Mouse (Mus musculus): ENCODE results near the gene Nosip. TPM values are rescaled to one million over a fixed set of nuclear protein-coding genes. Genes with fewer than 3 reads are reported as not detected.

Gene Nosip
- total RNA-seq, 1 experiment = 94.2 TPM

DNA sequence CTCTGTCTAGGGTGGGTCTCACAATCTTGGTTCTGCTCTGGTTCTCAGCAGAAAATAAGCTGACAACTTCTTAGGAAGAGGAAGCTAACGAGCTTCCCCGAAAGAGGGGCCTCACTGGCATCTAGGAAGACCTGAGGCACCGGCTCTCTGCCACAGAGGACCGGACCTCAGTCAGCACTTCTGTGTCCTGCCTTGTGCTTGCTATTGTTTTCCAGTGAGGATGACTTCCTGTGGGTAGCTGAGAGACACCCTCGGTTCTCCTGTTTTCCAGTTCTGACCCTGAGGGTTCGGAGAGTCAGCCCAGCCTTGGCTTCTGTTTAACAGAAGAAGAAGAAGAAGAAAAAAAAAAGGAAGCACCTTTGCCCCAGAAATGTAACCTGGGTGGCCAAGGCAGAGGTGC is 35.2 kb downstream of the Nosip start:
- no peak for TF ChIP-seq CHD2 (IDR thresholded peaks at IDR 0.05; ENCODE audit: low read depth, low read length)
- no peak for TF ChIP-seq ZC3H11A (IDR thresholded peaks at IDR 0.05; ENCODE audit: borderline replicate concordance, low read depth, low read length)
- TF ChIP-seq MAFK (IDR thresholded peaks at IDR 0.05; ENCODE audit: insufficient read depth, low read depth, low read length) = no peak
- no peak for TF ChIP-seq ZNF384 (IDR thresholded peaks at IDR 0.05; ENCODE audit: low read depth, low read length)

DNA sequence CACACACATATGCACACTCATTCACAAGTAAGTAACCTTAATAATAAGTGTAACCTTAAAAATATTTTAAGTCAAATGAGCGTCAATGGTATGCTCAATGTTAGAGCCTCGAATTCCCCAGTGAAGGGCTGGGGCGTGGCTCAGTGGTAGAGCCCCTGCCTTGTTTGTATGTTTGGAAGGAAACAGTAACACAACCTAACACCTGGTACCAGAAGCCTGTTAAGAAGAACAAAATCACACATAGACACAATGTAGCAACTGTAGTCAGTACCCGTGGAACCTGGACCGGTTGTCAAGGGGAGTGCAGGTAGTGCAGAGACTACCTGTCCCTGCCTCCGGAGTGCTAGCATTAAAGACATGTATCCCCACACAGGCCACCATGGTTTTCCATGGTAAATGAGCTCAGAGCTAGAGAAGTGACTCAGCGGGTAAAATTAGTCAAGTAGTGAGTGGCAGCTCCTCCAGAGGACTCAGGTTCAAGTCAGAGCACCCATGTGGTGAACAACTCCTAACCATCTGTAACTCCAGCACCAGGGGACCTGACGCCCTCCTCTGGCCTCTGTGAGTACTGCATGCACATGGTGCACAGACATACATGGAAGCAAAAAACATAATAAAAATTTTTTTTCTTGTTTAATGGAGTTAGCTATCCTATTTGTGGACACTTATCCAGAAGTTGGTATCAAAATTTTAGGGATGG is 36.5 kb downstream of the Nosip start:
- TF ChIP-seq HCFC1 (IDR thresholded peaks at IDR 0.05; ENCODE audit: borderline replicate concordance, insufficient read depth, low read length) (no peak), CHD2 (IDR thresholded peaks at IDR 0.05; ENCODE audit: low read depth, low read length) (no peak)
- DNase-seq (ENCODE audit: low read depth, low spot score) = no peak
- in situ Hi-C loops (cut with MboI; ENCODE audit: low sequenced_read_pairs in 2 of 2, unreplicated experiment in 2 of 2) = no loop called here
- Histone ChIP-seq H3K4me1 (ENCODE audit: control insufficient read depth in 2 of 2, insufficient read depth in 2 of 2, low read length in 2 of 2, poor library complexity in 1 of 2) (peaks cover 0 to 12% of the 10 kb centered on the region in 2 experiments; a peak in 1 of 4 replicates), H3K36me3 (ENCODE audit: control insufficient read depth, insufficient read depth, low read length, poor library complexity, severe bottlenecking) (no peaks in the 10 kb centered on the region), H3K4me3 (ENCODE audit: insufficient read depth in 1 of 2, low read depth in 1 of 2, low read length in 2 of 2, poor library complexity in 1 of 2, severe bottlenecking in 1 of 2) (no peak overlapping the region), H3K27ac (ENCODE audit: insufficient read depth, low read depth, low read length, poor library complexity, severe bottlenecking) (no peak overlapping the region), H3K9me3 (ENCODE audit: control insufficient read depth, insufficient read depth, low read depth, low read length) (no peaks in the 10 kb centered on the region), H3K9ac (ENCODE audit: insufficient read depth, low read depth, low read length, poor library complexity, severe bottlenecking) (no peak overlapping the region)

More for the DNA sequence above, 35.2 kb downstream of the Nosip start:
- no peak for DNase-seq (ENCODE audit: low read depth, low spot score)
- Histone ChIP-seq H3K4me3 (ENCODE audit: insufficient read depth in 1 of 2, low read depth in 1 of 2, low read length in 2 of 2, poor library complexity in 1 of 2, severe bottlenecking in 1 of 2) (no peak overlapping the region), H3K36me3 (ENCODE audit: control insufficient read depth, insufficient read depth, low read length, poor library complexity, severe bottlenecking) (no peaks in the 10 kb centered on the region), H3K9me3 (ENCODE audit: control insufficient read depth, insufficient read depth, low read depth, low read length) (no peaks in the 10 kb centered on the region), H3K9ac (ENCODE audit: insufficient read depth, low read depth, low read length, poor library complexity, severe bottlenecking) (no peak overlapping the region), H3K27ac (ENCODE audit: insufficient read depth, low read depth, low read length, poor library complexity, severe bottlenecking) (no peak overlapping the region), H3K4me1 (ENCODE audit: control insufficient read depth in 2 of 2, insufficient read depth in 2 of 2, low read length in 2 of 2, poor library complexity in 1 of 2) (peaks cover 4 to 18% of the 10 kb centered on the region in 2 experiments; a peak in 2 of 4 replicates)
- in situ Hi-C loops (cut with MboI; ENCODE audit: low sequenced_read_pairs in 2 of 2, unreplicated experiment in 2 of 2) = no loop called here

DNA sequence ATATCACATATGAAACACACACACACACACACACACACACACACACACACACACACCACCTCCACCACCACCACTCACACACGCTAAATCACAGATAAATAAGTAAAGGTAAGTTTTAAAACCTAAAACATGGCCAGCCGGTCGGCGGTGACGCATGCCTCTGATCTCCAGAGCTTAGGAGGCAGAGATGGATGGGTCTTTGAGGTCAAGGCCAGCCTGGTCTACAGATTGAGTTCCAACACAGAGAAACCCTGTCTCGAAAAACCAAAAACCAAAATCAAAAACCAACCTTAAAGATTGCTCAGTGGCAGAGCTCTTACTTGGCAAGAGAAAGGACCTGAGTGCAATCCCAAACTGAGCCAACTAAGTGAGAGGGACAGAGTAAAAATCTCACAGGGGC is 37.8 kb downstream of the Nosip start:
- no peaks in the 10 kb centered on the region for H3K36me3 ChIP-seq (ENCODE audit: control insufficient read depth, insufficient read depth, low read length, poor library complexity, severe bottlenecking)
- in situ Hi-C loops (cut with MboI; ENCODE audit: low sequenced_read_pairs in 2 of 2, unreplicated experiment in 2 of 2) = no loop called here
- TF ChIP-seq ZC3H11A (IDR thresholded peaks at IDR 0.05; ENCODE audit: borderline replicate concordance, low read depth, low read length) (no peak), HCFC1 (IDR thresholded peaks at IDR 0.05; ENCODE audit: borderline replicate concordance, insufficient read depth, low read length) (no peak), MAFK (IDR thresholded peaks at IDR 0.05; ENCODE audit: insufficient read depth, low read depth, low read length) (no peak), ZNF384 (IDR thresholded peaks at IDR 0.05; ENCODE audit: low read depth, low read length) (no peak), CHD2 (IDR thresholded peaks at IDR 0.05; ENCODE audit: low read depth, low read length) (no peak)
- no peak overlapping the region for H3K27ac ChIP-seq (ENCODE audit: insufficient read depth, low read depth, low read length, poor library complexity, severe bottlenecking)
- H3K4me3 ChIP-seq (ENCODE audit: insufficient read depth in 1 of 2, low read depth in 1 of 2, low read length in 2 of 2, poor library complexity in 1 of 2, severe bottlenecking in 1 of 2) = no peak overlapping the region
- no peak overlapping the region for H3K9ac ChIP-seq (ENCODE audit: insufficient read depth, low read depth, low read length, poor library complexity, severe bottlenecking)
- H3K4me1 ChIP-seq (ENCODE audit: control insufficient read depth in 2 of 2, insufficient read depth in 2 of 2, low read length in 2 of 2, poor library complexity in 1 of 2) = peaks cover 0 to 18% of the 10 kb centered on the region in 2 experiments; a peak in 1 of 4 replicates
- H3K9me3 ChIP-seq (ENCODE audit: control insufficient read depth, insufficient read depth, low read depth, low read length) = no peaks in the 10 kb centered on the region
- DNase-seq (ENCODE audit: low read depth, low spot score) = no peak

DNA sequence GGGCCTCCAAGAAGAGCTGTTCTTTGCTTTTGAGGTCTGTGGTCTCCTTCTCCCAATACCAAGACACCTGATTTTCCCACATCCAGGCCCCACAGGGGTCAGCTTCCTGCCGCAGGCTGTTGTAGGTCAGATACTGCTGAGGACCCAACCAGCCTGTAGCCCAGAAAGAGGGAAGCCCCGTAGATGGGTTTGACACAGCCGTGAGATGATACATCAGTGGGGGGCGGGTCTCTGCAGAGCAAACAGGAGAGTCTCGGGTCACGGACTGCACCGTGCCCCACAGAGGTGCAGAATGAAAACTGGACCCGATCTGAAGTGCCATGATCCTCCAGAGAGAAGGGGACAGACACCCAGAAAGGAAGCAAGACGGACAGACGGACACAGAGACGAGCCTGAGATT is 40.2 kb downstream of the Nosip start:
- H3K9me3 ChIP-seq (ENCODE audit: control insufficient read depth, insufficient read depth, low read depth, low read length) = no peaks in the 10 kb centered on the region
- H3K4me1 ChIP-seq (ENCODE audit: control insufficient read depth in 2 of 2, insufficient read depth in 2 of 2, low read length in 2 of 2, poor library complexity in 1 of 2) = peaks cover 3 to 20% of the 10 kb centered on the region in 2 experiments; a peak in 2 of 4 replicates
- TF ChIP-seq ZC3H11A (IDR thresholded peaks at IDR 0.05; ENCODE audit: borderline replicate concordance, low read depth, low read length) (no peak), ZNF384 (IDR thresholded peaks at IDR 0.05; ENCODE audit: low read depth, low read length) (no peak), CHD2 (IDR thresholded peaks at IDR 0.05; ENCODE audit: low read depth, low read length) (no peak), MAFK (IDR thresholded peaks at IDR 0.05; ENCODE audit: insufficient read depth, low read depth, low read length) (no peak), HCFC1 (IDR thresholded peaks at IDR 0.05; ENCODE audit: borderline replicate concordance, insufficient read depth, low read length) (no peak)
- H3K9ac ChIP-seq (ENCODE audit: insufficient read depth, low read depth, low read length, poor library complexity, severe bottlenecking) = no peak overlapping the region
- no peak overlapping the region for H3K4me3 ChIP-seq (ENCODE audit: insufficient read depth in 1 of 2, low read depth in 1 of 2, low read length in 2 of 2, poor library complexity in 1 of 2, severe bottlenecking in 1 of 2)
- H3K27ac ChIP-seq (ENCODE audit: insufficient read depth, low read depth, low read length, poor library complexity, severe bottlenecking) = no peak overlapping the region
- in situ Hi-C loops (cut with MboI; ENCODE audit: low sequenced_read_pairs in 2 of 2, unreplicated experiment in 2 of 2) = no loop called here
- no peaks in the 10 kb centered on the region for H3K36me3 ChIP-seq (ENCODE audit: control insufficient read depth, insufficient read depth, low read length, poor library complexity, severe bottlenecking)
- no peak for DNase-seq (ENCODE audit: low read depth, low spot score)

Data from ES-E14 (cell line).